Mouse (Mus musculus) hindbrain, embryonic 16.5 days (tissue): ENCODE measurements at regions not wholly inside any gene's neighbourhood (a gene's known extent, or its start where the extent isn't known, plus 50 kb on each side); places are given as distances from the start of the nearest gene placed in this dataset.

Experiments
- ATAC-seq: fragments of 200-750 bp; cut with Nextera tagmentation; 2 replicates; pipeline ENCODE4 v1.8.0; 2017; ENCODE audit warnings: moderate TSS enrichment, moderate library complexity
- H3K27ac ChIP-seq: fragments of 300-500 bp; sonication (generic); 2 replicates; pipeline ENCODE4 v1.5.1; 2014; ENCODE audit warnings: low read depth, mild to moderate bottlenecking, control low read depth, low read length, moderate library complexity
- H3K27me3 ChIP-seq: fragments of 300-500 bp; sonication (generic); replicated peaks from 2 replicates; pipeline ENCODE4 v1.6.1; 2014; ENCODE audit warnings: low read length; ENCODE audit not compliant: control insufficient read depth, insufficient read depth
- H3K36me3 ChIP-seq: fragments of 300-500 bp; sonication (generic); 2 replicates; pipeline ENCODE4 v1.6.1; 2014; ENCODE audit warnings: mild to moderate bottlenecking, low read length, moderate library complexity, mixed read lengths; ENCODE audit not compliant: control insufficient read depth, insufficient read depth
- H3K4me1 ChIP-seq: fragments of 300-500 bp; sonication (generic); 2 replicates; pipeline ENCODE4 v1.6.1; 2014; ENCODE audit warnings: low read depth, low read length; ENCODE audit not compliant: control insufficient read depth, insufficient read depth
- H3K4me2 ChIP-seq: fragments of 300-500 bp; sonication (generic); 2 replicates; pipeline ENCODE4 v1.6.1; 2014; ENCODE audit warnings: mild to moderate bottlenecking, low read length, control low read depth, moderate library complexity
- H3K4me3 ChIP-seq: fragments of 300-500 bp; sonication (generic); 2 replicates; pipeline ENCODE4 v1.5.1; 2014; ENCODE audit warnings: mild to moderate bottlenecking, low read length, control low read depth, moderate library complexity
- H3K9ac ChIP-seq: fragments of 300-500 bp; sonication (generic); 2 replicates; pipeline ENCODE4 v1.6.1; 2014; ENCODE audit warnings: low read depth, mild to moderate bottlenecking, control low read depth, low read length, moderate library complexity
- H3K9me3 ChIP-seq: fragments of 300-500 bp; sonication (generic); 2 replicates; pipeline ENCODE4 v1.6.1; 2014; ENCODE audit warnings: mild to moderate bottlenecking, low read length, moderate library complexity; ENCODE audit not compliant: control insufficient read depth
- WGBS: fragments of 180-500 bp; shearing (Covaris S2); extraction: QIAGEN DNeasy Blood & Tissue Kit; methylation state at CpG from one replicate; pipeline ENCODE4 v1.1.7; 2014; 5-methylcytosine and 5-hydroxymethylcytosine counted together

GRCm38 (mm10) chr12:106389214-106389613 is 379.2 kb downstream of the Vrk1 start:
- WGBS, result 85% methylated on average over 11 of the region's 11 CpGs

GRCm38 (mm10) chr12:106392316-106392715 is 382.3 kb downstream of the Vrk1 start:
- ATAC-seq, result no peak
- Histone ChIP-seq H3K9ac (no peak overlapping the region), H3K27ac (no peak overlapping the region), H3K4me1 (no peaks in the 10 kb centered on the region), H3K4me2 (no peak overlapping the region), H3K27me3 (no peaks in the 10 kb centered on the region; the same call in 1 of the 2 replicates), H3K36me3 (no peaks in the 10 kb centered on the region), H3K4me3 (no peak overlapping the region), H3K9me3 (no peaks in the 10 kb centered on the region)
- 87% methylated on average over 2 of the region's 2 CpGs for WGBS

More at GRCm38 (mm10) chr12:106389214-106389613, 379.2 kb downstream of the Vrk1 start:
- H3K9me3 ChIP-seq, result no peaks in the 10 kb centered on the region
- ATAC-seq, result no peak
- H3K27ac ChIP-seq, result no peak overlapping the region
- H3K36me3 ChIP-seq, result no peaks in the 10 kb centered on the region
- H3K4me1 ChIP-seq, result no peaks in the 10 kb centered on the region
- H3K9ac ChIP-seq, result no peak overlapping the region
- no peak overlapping the region for H3K4me2 ChIP-seq
- no peaks in the 10 kb centered on the region for H3K27me3 ChIP-seq
- no peak overlapping the region for H3K4me3 ChIP-seq

- H3K4me1 ChIP-seq, result no peaks in the 10 kb centered on the region
- no peaks in the 10 kb centered on the region for H3K9me3 ChIP-seq
- H3K27ac ChIP-seq, result no peak overlapping the region
- no peak overlapping the region for H3K4me2 ChIP-seq
- 76% methylated on average over 17 of the region's 17 CpGs for WGBS
- no peak overlapping the region for H3K4me3 ChIP-seq
- H3K36me3 ChIP-seq, result no peaks in the 10 kb centered on the region
- H3K9ac ChIP-seq, result no peak overlapping the region
- no peak for ATAC-seq
- no peaks in the 10 kb centered on the region; the same call in 1 of the 2 replicates for H3K27me3 ChIP-seq
These were observed 389.1 kb downstream of the Vrk1 start for GRCm38 (mm10) chr12:106399085-106399484.

GRCm38 (mm10) chr12:106411075-106411474 is 401.0 kb downstream of the Vrk1 start:
- Histone ChIP-seq H3K4me3 (no peak overlapping the region), H3K27me3 (no peaks in the 10 kb centered on the region), H3K27ac (no peak overlapping the region), H3K9ac (no peak overlapping the region), H3K4me1 (no peaks in the 10 kb centered on the region), H3K4me2 (no peak overlapping the region), H3K36me3 (no peaks in the 10 kb centered on the region), H3K9me3 (no peaks in the 10 kb centered on the region)
- ATAC-seq, result no peak
- WGBS, result 88% methylated on average over 7 of the region's 7 CpGs

GRCm38 (mm10) chr12:106426631-106427030 is 416.6 kb downstream of the Vrk1 start:
- Histone ChIP-seq H3K9ac (no peak overlapping the region), H3K4me1 (no peaks in the 10 kb centered on the region), H3K27ac (no peak overlapping the region), H3K4me2 (no peak overlapping the region), H3K27me3 (no peaks in the 10 kb centered on the region), H3K4me3 (no peak overlapping the region), H3K36me3 (no peaks in the 10 kb centered on the region), H3K9me3 (no peaks in the 10 kb centered on the region)
- 82% methylated on average over 4 of the region's 4 CpGs for WGBS
- ATAC-seq, result no peak

- H3K9me3 ChIP-seq, result no peaks in the 10 kb centered on the region
- no peak for ATAC-seq
- 59% methylated on average over 7 of the region's 7 CpGs for WGBS
- no peaks in the 10 kb centered on the region for H3K36me3 ChIP-seq
- H3K27ac ChIP-seq, result no peak overlapping the region
- no peaks in the 10 kb centered on the region for H3K4me1 ChIP-seq
- no peak overlapping the region for H3K4me3 ChIP-seq
- no peak overlapping the region for H3K4me2 ChIP-seq
- H3K9ac ChIP-seq, result no peak overlapping the region
- no peaks in the 10 kb centered on the region for H3K27me3 ChIP-seq
These were observed 420.0 kb downstream of the Vrk1 start for GRCm38 (mm10) chr12:106429991-106430390.

GRCm38 (mm10) chr12:106445151-106445550 is 435.1 kb downstream of the Vrk1 start:
- no peak overlapping the region for H3K27ac ChIP-seq
- no peaks in the 10 kb centered on the region for H3K4me1 ChIP-seq
- no peaks in the 10 kb centered on the region for H3K27me3 ChIP-seq
- no peak overlapping the region for H3K4me3 ChIP-seq
- peaks cover 3% of the 10 kb centered on the region; the same call in 1 of the 2 replicates for H3K9me3 ChIP-seq
- no peak for ATAC-seq
- 45% methylated on average over 7 of the region's 7 CpGs for WGBS
- no peak overlapping the region for H3K9ac ChIP-seq
- H3K4me2 ChIP-seq, result no peak overlapping the region
- no peaks in the 10 kb centered on the region for H3K36me3 ChIP-seq

- no peak overlapping the region for H3K4me2 ChIP-seq
- H3K9me3 ChIP-seq, result peaks cover 3% of the 10 kb centered on the region; the same call in 1 of the 2 replicates
- ATAC-seq, result no peak
- H3K36me3 ChIP-seq, result no peaks in the 10 kb centered on the region
- no peak overlapping the region for H3K9ac ChIP-seq
- H3K4me1 ChIP-seq, result no peaks in the 10 kb centered on the region
- no peak overlapping the region for H3K27ac ChIP-seq
- H3K27me3 ChIP-seq, result no peaks in the 10 kb centered on the region
- 65% methylated on average over 10 of the region's 10 CpGs for WGBS
- H3K4me3 ChIP-seq, result no peak overlapping the region
These were observed 435.9 kb downstream of the Vrk1 start for GRCm38 (mm10) chr12:106445976-106446375.

- H3K27me3 ChIP-seq, result no peaks in the 10 kb centered on the region
- no peak overlapping the region for H3K27ac ChIP-seq
- no peak overlapping the region for H3K4me2 ChIP-seq
- 49% methylated on average over 20 of the region's 20 CpGs for WGBS
- no peaks in the 10 kb centered on the region for H3K36me3 ChIP-seq
- no peak overlapping the region for H3K4me3 ChIP-seq
- no peaks in the 10 kb centered on the region for H3K4me1 ChIP-seq
- ATAC-seq, result no peak
- H3K9ac ChIP-seq, result no peak overlapping the region
- peaks cover 3% of the 10 kb centered on the region; the same call in 1 of the 2 replicates for H3K9me3 ChIP-seq
These were observed 437.0 kb downstream of the Vrk1 start for GRCm38 (mm10) chr12:106446876-106447532.
